Mouse (Mus musculus): Measurements from ENCODE around the gene Xrcc3. TPM values are rescaled to one million over a fixed set of nuclear protein-coding genes. Genes with fewer than 3 reads are reported as not detected.

Gene Xrcc3
- polyA plus RNA-seq, 1 experiment from 2014 or later, result 11.1 TPM

DNA sequence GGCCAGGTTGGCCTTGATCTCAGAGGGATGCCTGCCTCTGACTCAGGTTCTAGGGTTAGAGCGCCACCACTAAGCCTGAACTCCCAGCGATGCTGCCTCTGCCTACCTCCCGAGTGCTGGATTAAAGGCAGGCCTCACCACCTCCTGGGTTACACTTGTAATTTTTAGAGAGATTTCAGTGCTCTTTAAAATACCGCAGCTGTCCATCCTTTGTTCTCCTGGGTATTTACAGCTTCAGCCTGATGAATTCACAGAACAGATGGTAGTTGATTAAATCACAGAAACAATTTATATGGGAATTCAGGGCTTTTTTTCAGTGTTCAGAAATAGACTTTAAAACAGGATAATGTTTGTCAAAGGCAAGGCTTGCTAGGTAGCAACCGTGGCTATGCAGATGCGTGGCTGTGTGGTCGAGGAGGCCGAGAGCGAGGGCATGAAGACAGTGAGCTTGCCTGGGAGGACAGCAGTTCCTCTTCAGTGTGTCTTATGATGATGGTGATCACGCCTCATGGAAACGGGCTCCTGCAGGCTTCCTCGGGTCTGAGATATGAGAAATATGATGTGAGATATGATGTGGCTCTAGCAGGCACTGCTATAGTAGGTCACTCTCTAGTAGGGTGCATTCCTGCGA is 22.1 kb downstream of the Xrcc3 start:
- no peak overlapping the region for H3K9ac ChIP-seq (ENCODE audit: low read length)
- H3K4me3 ChIP-seq (ENCODE audit: low read depth, low read length), result no peak overlapping the region
- no peaks in the 10 kb centered on the region for H3K4me1 ChIP-seq (ENCODE audit: control insufficient read depth, insufficient read depth, low read length)
- H3K27me3 ChIP-seq (ENCODE audit: control insufficient read depth, insufficient read depth, low read length), result no peaks in the 10 kb centered on the region
- no peak for DNase-seq (ENCODE audit: low spot score, missing footprints)
- 91% methylated on average over 13 of the region's 13 CpGs for WGBS
- peaks cover 42% of the 10 kb centered on the region for H3K36me3 ChIP-seq (ENCODE audit: control insufficient read depth, insufficient read depth, low read length)
- H3K4me2 ChIP-seq, result no peak overlapping the region
- H3K27ac ChIP-seq (ENCODE audit: low read depth, low read length), result no peak overlapping the region
- no peaks in the 10 kb centered on the region for H3K9me3 ChIP-seq (ENCODE audit: control insufficient read depth, low read length)
- ATAC-seq (ENCODE audit: low FRiP score), result no peak

- no peak overlapping the region for H3K9ac ChIP-seq (ENCODE audit: low read length)
- no peaks in the 10 kb centered on the region for H3K9me3 ChIP-seq (ENCODE audit: control insufficient read depth, low read length)
- H3K4me2 ChIP-seq, result no peak overlapping the region
- H3K27ac ChIP-seq (ENCODE audit: low read depth, low read length), result no peak overlapping the region
- DNase-seq (ENCODE audit: low spot score, missing footprints) (no peak), ATAC-seq (ENCODE audit: low FRiP score) (no peak)
- WGBS, result 89% methylated on average over 7 of the region's 7 CpGs
- H3K36me3 ChIP-seq (ENCODE audit: control insufficient read depth, insufficient read depth, low read length), result peaks cover 50% of the 10 kb centered on the region
- no peak overlapping the region for H3K4me3 ChIP-seq (ENCODE audit: low read depth, low read length)
- no peaks in the 10 kb centered on the region for H3K27me3 ChIP-seq (ENCODE audit: control insufficient read depth, insufficient read depth, low read length)
- no peaks in the 10 kb centered on the region for H3K4me1 ChIP-seq (ENCODE audit: control insufficient read depth, insufficient read depth, low read length)
These were observed 23.0 kb downstream of the Xrcc3 start for GRCm38 (mm10) chr12:111790631-111791030.

GRCm38 (mm10) chr12:111790090-111790489 is 23.6 kb downstream of the Xrcc3 start:
- no peak for DNase-seq (ENCODE audit: low spot score, missing footprints)
- H3K4me1 ChIP-seq (ENCODE audit: control insufficient read depth, insufficient read depth, low read length), result no peaks in the 10 kb centered on the region
- no peak for ATAC-seq (ENCODE audit: low FRiP score)
- no peak overlapping the region for H3K9ac ChIP-seq (ENCODE audit: low read length)
- H3K36me3 ChIP-seq (ENCODE audit: control insufficient read depth, insufficient read depth, low read length), result peaks cover 50% of the 10 kb centered on the region
- whole genome bisulfite sequencing, result 94% methylated on average over 5 of the region's 5 CpGs
- no peak overlapping the region for H3K4me3 ChIP-seq (ENCODE audit: low read depth, low read length)
- no peak overlapping the region for H3K27ac ChIP-seq (ENCODE audit: low read depth, low read length)
- H3K4me2 ChIP-seq, result no peak overlapping the region
- no peaks in the 10 kb centered on the region for H3K27me3 ChIP-seq (ENCODE audit: control insufficient read depth, insufficient read depth, low read length)
- H3K9me3 ChIP-seq (ENCODE audit: control insufficient read depth, low read length), result no peaks in the 10 kb centered on the region

- Histone ChIP-seq H3K9ac (ENCODE audit: low read length) (no peak overlapping the region), H3K4me3 (ENCODE audit: low read depth, low read length) (no peak overlapping the region), H3K4me1 (ENCODE audit: control insufficient read depth, insufficient read depth, low read length) (no peaks in the 10 kb centered on the region), H3K4me2 (no peak overlapping the region), H3K27ac (ENCODE audit: low read depth, low read length) (no peak overlapping the region), H3K36me3 (ENCODE audit: control insufficient read depth, insufficient read depth, low read length) (peaks cover 52% of the 10 kb centered on the region), H3K9me3 (ENCODE audit: control insufficient read depth, low read length) (no peaks in the 10 kb centered on the region), H3K27me3 (ENCODE audit: control insufficient read depth, insufficient read depth, low read length) (no peaks in the 10 kb centered on the region)
- WGBS, result 94% methylated on average over 6 of the region's 6 CpGs
- no peak for DNase-seq (ENCODE audit: low spot score, missing footprints)
- no peak for ATAC-seq (ENCODE audit: low FRiP score)
These were observed 26.7 kb downstream of the Xrcc3 start for GRCm38 (mm10) chr12:111787015-111787414.

DNA sequence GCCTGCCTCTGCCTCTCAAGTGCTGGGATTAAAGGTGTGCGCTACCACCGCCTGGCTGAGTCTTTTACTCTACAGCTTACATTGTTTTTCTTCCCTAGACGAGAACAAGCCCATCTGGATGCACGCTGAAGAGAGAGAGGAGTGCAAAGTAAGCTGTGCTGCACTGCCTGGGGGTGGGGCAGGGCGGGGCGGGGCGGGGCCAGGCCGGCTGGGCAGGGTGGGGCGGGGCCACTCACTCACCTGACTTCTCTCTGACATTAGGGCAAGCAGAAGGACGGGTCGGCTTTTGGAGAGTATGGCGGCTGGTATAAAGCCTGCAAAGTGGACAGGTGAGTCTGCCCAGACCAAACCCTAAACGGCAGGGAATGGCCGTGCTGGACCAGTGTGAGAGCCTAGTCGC is 28.5 kb downstream of the Xrcc3 start:
- Histone ChIP-seq H3K4me2 (no peak overlapping the region), H3K4me3 (ENCODE audit: low read depth, low read length) (no peak overlapping the region), H3K9ac (ENCODE audit: low read length) (no peak overlapping the region), H3K27me3 (ENCODE audit: control insufficient read depth, insufficient read depth, low read length) (no peaks in the 10 kb centered on the region), H3K27ac (ENCODE audit: low read depth, low read length) (no peak overlapping the region), H3K9me3 (ENCODE audit: control insufficient read depth, low read length) (no peaks in the 10 kb centered on the region), H3K36me3 (ENCODE audit: control insufficient read depth, insufficient read depth, low read length) (peaks cover 59% of the 10 kb centered on the region), H3K4me1 (ENCODE audit: control insufficient read depth, insufficient read depth, low read length) (no peaks in the 10 kb centered on the region)
- DNase-seq (ENCODE audit: low spot score, missing footprints) (no peak), ATAC-seq (ENCODE audit: low FRiP score) (no peak)
- 74% methylated on average over 15 of the region's 15 CpGs for WGBS

- H3K9ac ChIP-seq (ENCODE audit: low read length), result no peak overlapping the region
- H3K4me1 ChIP-seq (ENCODE audit: control insufficient read depth, insufficient read depth, low read length), result no peaks in the 10 kb centered on the region
- H3K9me3 ChIP-seq (ENCODE audit: control insufficient read depth, low read length), result no peaks in the 10 kb centered on the region
- WGBS, result 93% methylated on average over 1 of the region's 1 CpGs
- no peak overlapping the region for H3K4me3 ChIP-seq (ENCODE audit: low read depth, low read length)
- H3K36me3 ChIP-seq (ENCODE audit: control insufficient read depth, insufficient read depth, low read length), result peaks cover 65% of the 10 kb centered on the region
- H3K27ac ChIP-seq (ENCODE audit: low read depth, low read length), result no peak overlapping the region
- no peak overlapping the region for H3K4me2 ChIP-seq
- DNase-seq (ENCODE audit: low spot score, missing footprints) (no peak), ATAC-seq (ENCODE audit: low FRiP score) (no peak)
- no peaks in the 10 kb centered on the region for H3K27me3 ChIP-seq (ENCODE audit: control insufficient read depth, insufficient read depth, low read length)
These were observed 34.1 kb downstream of the Xrcc3 start for GRCm38 (mm10) chr12:111779544-111779943.

DNA sequence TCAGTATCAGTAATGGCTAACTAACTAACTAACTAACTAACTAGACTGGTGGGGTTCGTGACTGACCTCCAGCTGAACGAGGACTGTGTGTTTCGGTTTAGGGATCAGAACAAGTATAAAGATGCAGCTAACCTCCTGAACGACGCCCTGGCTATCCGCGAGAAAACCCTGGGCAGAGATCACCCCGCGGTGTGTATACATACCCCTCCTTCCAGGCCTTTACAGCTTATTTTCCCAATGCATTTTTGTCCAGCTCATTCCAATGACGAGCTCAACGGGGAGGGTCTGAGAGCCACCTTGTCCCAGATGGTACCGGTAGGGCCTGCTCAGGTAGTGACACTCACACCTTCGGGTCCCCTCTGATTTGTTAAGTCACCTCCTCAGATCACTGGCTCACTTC is 35.8 kb downstream of the Xrcc3 start:
- Histone ChIP-seq H3K4me1 (ENCODE audit: control insufficient read depth, insufficient read depth, low read length) (no peaks in the 10 kb centered on the region), H3K27me3 (ENCODE audit: control insufficient read depth, insufficient read depth, low read length) (no peaks in the 10 kb centered on the region), H3K4me2 (no peak overlapping the region), H3K9me3 (ENCODE audit: control insufficient read depth, low read length) (no peaks in the 10 kb centered on the region), H3K27ac (ENCODE audit: low read depth, low read length) (no peak overlapping the region), H3K4me3 (ENCODE audit: low read depth, low read length) (no peak overlapping the region), H3K36me3 (ENCODE audit: control insufficient read depth, insufficient read depth, low read length) (peaks cover 72% of the 10 kb centered on the region), H3K9ac (ENCODE audit: low read length) (no peak overlapping the region)
- no peak for DNase-seq (ENCODE audit: low spot score, missing footprints)
- no peak for ATAC-seq (ENCODE audit: low FRiP score)
- 92% methylated on average over 13 of the region's 13 CpGs for WGBS

DNA sequence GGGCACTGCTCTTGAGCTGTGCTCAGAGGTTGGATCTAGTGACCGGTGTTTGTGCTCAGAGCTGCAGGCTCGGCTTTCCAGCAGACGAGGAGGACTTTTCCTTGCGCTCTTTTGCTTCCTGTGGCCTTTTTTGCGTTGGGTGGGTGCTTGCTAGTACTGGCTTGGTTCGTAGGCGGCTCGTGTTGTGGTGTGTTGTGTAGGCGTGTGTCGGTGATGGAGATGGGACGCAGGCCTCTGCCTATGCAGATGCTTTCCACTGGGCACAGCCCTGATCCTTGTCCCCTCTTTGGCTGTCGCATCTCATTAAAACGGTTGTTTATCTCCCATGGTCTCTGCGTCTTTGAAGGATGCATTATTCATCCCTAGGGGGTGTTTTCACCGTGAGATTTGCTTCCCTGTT is 38.8 kb downstream of the Xrcc3 start:
- H3K9me3 ChIP-seq (ENCODE audit: control insufficient read depth, low read length), result no peaks in the 10 kb centered on the region
- no peak overlapping the region for H3K9ac ChIP-seq (ENCODE audit: low read length)
- WGBS, result 75% methylated on average over 15 of the region's 15 CpGs
- H3K36me3 ChIP-seq (ENCODE audit: control insufficient read depth, insufficient read depth, low read length), result peaks cover 54% of the 10 kb centered on the region
- H3K27me3 ChIP-seq (ENCODE audit: control insufficient read depth, insufficient read depth, low read length), result no peaks in the 10 kb centered on the region
- H3K4me3 ChIP-seq (ENCODE audit: low read depth, low read length), result no peak overlapping the region
- no peak overlapping the region for H3K4me2 ChIP-seq
- no peaks in the 10 kb centered on the region for H3K4me1 ChIP-seq (ENCODE audit: control insufficient read depth, insufficient read depth, low read length)
- DNase-seq (ENCODE audit: low spot score, missing footprints) (no peak), ATAC-seq (ENCODE audit: low FRiP score) (no peak)
- H3K27ac ChIP-seq (ENCODE audit: low read depth, low read length), result no peak overlapping the region

DNA sequence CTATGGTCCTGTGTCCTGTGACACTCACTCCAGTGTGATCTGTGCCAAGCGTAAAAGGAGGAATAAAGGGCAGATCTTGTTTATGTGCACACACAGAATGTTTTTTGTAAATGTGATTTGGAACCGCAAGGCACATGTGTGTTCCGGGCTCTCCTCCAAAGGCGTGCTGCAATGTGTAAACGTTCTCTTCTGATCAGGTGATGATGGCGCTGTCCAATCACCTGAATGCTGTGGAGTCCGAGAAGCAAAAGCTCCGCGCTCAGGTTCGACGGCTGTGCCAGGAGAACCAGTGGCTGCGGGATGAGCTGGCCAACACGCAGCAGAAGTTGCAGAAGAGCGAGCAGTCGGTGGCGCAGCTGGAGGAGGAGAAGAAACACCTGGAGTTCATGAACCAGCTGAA is 39.5 kb downstream of the Xrcc3 start:
- 95% methylated on average over 16 of the region's 16 CpGs for WGBS
- H3K36me3 ChIP-seq (ENCODE audit: control insufficient read depth, insufficient read depth, low read length), result peaks cover 47% of the 10 kb centered on the region

More for the DNA sequence above, 39.5 kb downstream of the Xrcc3 start:
- H3K27ac ChIP-seq (ENCODE audit: low read depth, low read length), result no peak overlapping the region
- no peak overlapping the region for H3K9ac ChIP-seq (ENCODE audit: low read length)
- H3K4me3 ChIP-seq (ENCODE audit: low read depth, low read length), result no peak overlapping the region
- peaks cover 4% of the 10 kb centered on the region; the same call in 1 of the 2 replicates for H3K4me1 ChIP-seq (ENCODE audit: control insufficient read depth, insufficient read depth, low read length)
- DNase-seq (ENCODE audit: low spot score, missing footprints), result no peak
- no peaks in the 10 kb centered on the region for H3K9me3 ChIP-seq (ENCODE audit: control insufficient read depth, low read length)
- no peak for ATAC-seq (ENCODE audit: low FRiP score)
- H3K27me3 ChIP-seq (ENCODE audit: control insufficient read depth, insufficient read depth, low read length), result no peaks in the 10 kb centered on the region
- no peak overlapping the region for H3K4me2 ChIP-seq
